Mouse (Mus musculus) right cerebral cortex, postnatal 25 days (tissue): ENCODE data around the gene Plekha6.

Experiments used
- DNase-seq: peaks from one replicate; pipeline ENCODE4 v3.0.0; 2022

Gene Plekha6

DNA sequence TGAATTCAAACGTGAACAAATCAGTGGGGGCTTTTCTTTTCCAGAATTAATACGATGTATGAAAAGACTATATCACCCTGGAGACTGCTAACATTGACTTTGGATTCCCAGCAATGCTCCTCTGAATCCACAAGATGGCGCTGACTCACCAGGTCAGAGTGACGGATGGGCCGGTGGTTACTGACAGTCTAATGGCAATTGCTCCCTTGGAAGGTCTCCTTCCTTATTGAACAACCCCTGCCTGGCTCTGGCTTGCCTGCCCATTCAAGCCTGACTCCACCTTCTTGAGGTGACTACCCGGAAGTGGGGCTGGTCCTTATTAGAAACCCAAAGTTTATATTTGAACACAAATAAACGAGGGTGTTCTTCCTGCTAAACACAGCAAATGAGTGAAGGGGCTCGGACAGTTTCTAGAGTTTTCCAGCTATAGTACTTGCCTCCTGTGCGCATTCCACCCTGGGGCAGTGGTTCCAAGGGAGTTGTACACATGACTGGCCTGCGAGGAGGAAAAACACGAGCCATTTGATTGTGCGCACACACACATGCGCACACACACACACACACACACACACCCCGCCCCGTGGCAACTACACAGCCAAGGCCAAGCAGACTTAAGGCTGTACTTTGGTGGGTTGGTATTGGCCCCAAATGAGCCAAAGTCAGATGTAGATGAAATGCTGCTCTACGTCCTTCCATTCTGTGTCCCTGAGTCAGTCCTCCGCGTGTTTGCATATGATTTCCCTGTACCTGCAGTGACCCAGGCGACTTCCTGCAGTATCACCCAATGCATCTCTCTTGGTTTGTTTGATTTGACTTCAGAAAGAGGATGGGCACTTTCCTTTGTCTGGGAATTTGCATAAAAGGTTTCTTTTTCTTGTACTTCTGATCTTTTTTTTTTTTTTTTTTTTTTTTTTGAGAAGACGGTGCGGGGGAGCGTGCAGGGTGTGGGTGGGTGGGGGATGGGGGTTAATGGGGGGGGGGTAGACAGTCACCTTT is 17.7 kb upstream of the Plekha6 start:
- DNase-seq, result peak; percentile 48

DNA sequence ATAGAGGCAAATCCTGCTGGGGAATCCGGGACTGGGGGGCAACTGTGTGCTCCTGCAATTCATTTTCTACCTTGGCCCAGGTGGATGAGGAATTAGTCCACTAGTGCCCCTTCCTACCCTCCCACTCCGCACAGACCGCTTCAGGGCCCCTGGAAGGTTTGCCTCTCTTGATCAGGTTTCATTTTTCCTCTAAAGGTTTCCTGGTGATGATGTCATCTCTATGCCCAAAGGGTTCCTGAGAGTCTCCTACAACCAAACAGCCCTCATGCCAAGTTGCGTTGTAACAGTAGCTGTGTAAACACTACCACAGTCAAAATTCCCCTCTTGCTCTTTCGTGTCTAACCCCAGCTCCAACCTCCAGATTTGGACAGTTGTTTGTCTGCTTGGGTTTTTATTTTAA is 16.7 kb upstream of the Plekha6 start:
- no peak for DNase-seq

DNA sequence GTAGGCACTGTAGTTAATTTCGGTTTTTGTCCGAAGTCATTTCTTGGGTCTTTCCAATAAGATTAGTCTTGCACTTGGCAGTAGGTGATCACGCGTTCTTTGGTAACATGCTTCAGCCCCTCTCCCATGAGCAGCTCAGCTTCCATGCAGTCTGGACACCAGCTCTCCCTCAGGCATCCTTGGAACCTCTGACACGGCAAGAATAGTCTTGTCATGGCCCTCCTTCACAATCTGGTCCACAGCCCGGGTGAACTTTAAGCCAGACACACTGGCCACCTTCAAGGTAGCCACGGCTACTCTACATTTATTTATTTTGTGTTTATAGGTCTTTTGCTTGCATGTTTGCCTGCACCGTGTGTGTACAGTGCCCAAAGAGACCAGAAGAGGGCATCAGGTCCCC is 15.9 kb upstream of the Plekha6 start:
- no peak for DNase-seq

DNA sequence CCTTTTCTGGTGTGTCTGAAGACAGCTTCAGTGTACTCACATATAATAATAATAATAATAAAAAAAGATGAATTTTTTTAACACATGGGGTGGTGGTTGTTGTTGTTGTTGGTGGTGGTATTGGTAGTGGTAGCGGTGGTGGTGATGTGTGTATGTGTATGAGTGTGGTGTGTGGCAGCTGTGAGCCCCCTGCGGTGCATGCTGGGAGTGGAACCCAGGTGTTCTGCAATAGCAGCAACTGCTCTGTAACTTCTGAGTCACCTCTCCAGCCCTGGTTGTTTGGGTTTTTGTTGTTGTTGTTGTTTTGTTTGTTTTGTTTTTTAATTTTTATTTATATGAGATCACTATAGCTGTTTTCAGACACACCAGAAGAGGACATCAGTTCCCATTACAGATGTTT is 13.5 kb upstream of the Plekha6 start:
- DNase-seq, result no peak

DNA sequence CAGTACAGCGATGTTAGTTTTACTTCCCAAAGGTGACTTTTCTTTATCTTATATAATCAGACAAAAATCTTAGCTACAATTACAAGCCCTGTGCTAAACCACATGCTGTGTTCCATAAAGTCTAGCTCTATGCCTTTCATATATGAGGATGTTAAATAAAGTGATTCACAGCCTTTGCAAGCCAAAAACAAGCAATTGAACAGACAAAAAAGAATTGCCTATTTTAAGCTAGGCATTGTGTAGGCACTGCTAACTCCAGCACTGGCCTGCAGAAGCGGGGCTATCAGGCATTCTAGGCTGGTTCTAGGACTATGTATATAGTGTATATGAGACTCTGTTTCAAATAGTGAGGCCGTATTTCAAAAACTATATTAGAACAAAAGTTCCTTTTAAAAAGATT is 11.8 kb upstream of the Plekha6 start:
- DNase-seq, result no peak

DNA sequence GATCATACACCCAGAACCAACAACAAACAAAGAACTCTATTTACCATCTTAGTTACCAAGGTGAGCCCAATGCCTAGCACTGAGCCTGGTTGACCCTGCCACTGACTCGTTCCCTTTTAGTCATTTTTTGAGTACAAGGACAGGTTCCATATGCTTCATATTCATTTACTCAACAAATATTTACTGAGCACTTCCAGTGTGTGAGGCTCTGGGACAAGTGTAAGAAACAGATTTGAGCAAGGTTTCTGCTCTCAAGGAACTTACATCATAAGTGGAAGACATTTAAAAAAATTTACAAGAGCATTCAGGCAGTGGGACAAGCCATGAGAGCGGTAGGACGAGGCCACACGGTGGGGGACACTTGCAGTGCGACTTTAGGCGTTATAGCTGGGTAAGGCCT is 8.7 kb upstream of the Plekha6 start:
- DNase-seq, result no peak

DNA sequence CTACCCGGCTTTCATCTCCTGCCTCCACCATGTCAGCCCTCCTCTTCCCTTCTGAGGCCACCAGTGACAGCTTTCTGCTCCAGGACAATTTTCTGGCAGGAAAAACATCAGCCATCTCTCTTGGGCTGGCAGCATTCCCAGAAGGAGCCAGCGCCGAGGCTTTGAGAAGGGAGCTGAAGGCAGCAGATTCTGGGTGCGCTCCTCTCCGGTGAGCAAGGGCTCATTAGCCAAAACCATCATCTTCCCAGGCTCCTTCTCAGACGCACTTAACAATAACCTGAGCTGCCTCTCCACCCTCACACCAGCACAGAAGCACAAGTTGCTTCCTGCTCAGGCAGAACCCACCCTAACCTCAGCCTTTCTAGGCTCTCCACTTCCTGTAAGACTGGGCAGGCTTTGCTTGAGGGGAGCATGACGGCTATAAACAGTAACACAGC is 4.9 kb upstream of the Plekha6 start:
- peak; percentile 70 for DNase-seq

DNA sequence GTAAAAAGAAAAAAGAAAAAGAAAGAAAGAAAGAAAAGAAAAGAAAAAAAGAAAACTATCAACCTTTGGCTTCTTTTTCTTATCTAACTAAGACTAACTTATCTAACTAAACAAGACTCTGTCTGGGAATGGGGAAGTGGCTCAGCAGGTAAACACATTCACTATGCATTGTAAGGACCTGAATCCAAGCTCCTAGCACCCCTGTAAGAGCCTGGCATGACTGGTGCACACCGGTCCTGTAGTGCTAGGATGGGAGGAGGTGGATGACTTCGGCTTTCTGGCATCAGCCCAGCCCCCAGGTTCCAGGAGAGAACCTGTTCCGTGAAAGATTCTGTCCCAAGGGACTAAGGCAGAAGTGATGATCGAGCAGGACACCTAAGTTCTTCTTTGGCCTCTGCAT is 2.5 kb upstream of the Plekha6 start:
- DNase-seq, result no peak

DNA sequence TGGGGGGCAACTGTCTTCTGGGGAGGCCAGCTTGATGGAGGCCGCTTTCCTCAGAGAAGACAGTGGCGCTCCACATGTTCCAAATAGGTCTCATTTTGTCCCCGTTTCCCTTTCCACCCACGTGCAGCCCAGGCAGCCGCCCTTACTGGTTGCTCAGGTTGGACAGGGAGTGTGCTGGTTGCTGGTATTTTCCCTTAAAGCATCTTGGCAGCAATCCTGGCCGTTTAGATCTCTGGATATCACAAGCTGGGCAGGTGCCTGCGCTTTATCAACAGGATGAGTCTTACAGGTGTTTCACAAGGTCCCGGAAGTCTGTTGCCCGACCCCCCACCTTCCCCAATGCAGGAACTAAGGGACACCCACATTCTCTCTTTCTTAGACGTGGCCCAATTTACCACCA is 2.0 kb upstream of the Plekha6 start:
- DNase-seq, result no peak

DNA sequence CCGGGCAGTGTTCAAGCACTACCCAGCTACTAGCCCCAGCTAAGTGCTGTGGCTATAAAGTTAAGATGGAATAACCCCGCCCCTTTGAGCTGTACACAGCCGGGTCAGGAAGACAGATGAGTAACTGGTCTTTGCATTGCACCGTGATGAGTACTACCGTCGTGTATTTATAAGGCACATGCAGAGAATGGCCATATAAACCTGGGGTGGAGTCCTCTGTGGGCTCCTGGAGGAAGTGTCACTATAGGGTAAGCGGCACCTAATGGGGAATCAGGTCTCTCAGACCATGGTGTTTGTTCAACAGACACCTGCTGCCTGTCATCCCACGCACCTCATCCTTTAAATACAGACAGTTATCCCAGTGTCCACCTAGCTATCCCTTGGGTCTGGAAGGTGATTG is 1.0 kb upstream of the Plekha6 start:
- DNase-seq, result no peak

DNA sequence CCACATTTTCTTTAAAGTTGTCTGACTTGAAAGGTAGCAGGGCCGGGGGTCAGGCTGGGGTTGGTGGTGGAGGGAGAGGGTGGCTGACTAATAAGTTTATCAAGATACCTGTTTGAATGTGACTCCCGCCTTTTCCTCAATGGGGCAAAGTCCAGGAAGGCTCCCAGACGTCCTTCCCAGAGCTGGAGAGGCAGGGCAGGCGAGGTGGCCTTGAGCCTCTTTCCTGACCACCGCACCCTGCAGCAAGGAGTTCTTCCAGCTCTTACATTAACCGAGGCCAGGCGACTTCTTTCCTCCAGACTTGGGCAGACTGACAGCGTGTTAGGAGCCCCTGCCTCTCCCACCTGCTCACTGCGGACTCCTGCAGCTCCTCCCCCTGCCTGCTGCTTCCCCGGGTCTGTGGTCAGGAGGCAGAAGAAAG is 591 bp downstream of the Plekha6 start:
- DNase-seq, result no peak

DNA sequence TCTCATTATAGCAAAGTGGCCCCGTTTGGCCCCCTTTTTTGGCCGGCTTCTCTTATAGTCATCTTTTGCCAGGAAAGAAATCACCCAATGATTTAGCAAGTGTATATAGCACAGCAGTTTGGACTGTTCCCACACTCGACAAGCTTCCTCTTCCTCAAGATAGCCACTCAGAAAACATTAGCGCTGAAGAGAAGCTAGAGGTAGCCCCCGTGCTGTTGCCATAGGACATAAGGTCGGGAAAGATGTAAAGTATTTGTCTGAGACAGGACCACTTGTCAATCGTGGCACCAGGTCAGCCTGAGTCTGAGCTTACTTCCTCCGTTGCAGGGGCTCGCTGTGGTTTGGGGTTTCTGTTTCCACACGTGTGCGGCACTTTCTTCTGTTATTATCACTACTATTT is 1.1 kb downstream of the Plekha6 start:
- no peak for DNase-seq

DNA sequence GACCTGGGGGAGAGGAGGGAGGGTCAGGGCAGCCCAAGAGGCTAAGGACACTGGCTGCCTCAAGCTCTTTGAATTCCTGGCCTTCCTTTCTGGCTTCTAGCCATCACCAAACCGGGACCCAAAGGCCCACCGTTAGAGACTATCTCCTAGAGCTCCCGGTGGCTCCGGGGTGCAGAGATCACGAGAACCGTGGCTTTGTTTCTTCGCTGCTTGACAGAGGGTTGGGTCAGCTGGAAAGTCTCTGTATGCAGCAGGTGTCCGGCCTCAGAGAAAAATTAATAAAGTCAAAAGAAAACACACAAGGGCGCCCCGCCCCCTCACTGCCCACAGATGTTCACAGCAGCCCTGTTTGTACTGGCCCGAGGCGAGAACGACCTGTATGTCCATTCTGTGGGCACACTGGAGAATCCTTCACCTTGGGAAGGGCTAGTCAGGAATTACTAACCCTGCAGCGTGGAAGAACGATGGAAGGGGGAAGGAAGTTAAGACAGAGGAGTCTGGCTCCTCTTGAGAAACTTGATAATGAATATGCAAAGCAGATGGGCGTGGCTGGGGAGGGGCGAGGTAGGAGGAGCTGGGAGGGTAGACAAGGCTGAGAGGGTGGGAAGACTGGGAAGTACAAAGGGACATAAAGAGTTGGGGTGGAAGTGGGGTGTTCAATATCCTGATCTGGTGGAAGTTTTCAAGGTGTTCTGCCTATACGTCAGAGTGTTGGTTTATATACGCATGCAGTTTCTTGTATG is 4.5 kb downstream of the Plekha6 start:
- no peak for DNase-seq

DNA sequence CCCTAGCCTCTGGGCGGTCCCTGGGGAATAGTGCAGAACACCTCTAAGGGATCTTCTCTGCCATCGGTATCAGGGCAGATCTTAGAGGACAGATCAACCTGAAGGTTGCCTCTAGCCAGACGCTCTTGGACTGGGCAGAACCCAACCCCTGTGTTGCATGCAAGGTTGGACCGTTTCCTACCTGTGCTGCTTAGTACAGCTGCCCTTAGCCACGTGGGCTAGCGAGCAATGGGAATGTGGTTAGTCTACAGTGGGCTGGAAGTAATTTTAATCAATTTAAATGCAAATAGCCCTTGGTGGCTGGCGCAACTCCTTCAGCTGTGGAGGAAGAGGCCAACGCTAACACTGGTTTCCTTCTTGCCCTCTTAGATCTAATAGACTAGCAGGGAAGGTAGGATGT is 6.2 kb downstream of the Plekha6 start:
- DNase-seq, result no peak

DNA sequence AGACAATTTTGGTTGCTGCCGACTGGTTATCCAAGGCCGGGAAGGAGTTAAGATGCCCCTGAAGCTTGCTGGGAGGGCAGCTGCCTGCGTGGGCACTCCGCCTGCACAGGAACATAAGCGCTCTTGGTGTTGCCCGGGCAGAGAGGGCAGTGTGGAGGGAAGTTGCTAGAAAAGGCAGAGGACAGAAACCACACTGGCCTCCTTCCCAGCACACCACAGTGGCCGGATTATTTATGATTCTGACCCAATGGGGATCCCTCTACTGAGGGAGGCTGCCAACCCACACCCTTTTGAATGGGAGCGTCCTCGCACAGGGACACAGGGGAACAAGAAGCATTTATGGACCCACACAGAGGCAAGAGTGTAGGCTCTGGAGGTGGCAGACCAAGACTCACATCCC is 7.3 kb downstream of the Plekha6 start:
- no peak for DNase-seq

DNA sequence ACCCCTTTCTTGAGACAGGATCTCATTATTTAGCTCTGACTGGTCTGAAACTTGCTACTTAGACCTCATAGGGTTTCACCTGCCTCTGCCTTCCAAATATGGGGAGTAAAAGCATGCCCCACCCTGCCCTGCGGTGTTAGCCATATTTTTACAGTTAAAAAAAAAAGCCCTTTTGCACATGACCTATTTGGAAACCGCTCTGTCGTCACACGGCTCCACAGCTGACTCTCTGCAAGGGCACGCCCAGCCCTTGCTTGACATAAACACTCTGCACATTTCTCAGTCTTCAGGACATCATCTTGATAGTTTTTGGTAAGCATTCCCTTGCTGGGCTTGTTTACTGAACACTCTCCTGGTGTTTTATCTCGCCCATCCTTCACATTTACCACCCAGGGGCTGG is 11.1 kb downstream of the Plekha6 start:
- no peak for DNase-seq

DNA sequence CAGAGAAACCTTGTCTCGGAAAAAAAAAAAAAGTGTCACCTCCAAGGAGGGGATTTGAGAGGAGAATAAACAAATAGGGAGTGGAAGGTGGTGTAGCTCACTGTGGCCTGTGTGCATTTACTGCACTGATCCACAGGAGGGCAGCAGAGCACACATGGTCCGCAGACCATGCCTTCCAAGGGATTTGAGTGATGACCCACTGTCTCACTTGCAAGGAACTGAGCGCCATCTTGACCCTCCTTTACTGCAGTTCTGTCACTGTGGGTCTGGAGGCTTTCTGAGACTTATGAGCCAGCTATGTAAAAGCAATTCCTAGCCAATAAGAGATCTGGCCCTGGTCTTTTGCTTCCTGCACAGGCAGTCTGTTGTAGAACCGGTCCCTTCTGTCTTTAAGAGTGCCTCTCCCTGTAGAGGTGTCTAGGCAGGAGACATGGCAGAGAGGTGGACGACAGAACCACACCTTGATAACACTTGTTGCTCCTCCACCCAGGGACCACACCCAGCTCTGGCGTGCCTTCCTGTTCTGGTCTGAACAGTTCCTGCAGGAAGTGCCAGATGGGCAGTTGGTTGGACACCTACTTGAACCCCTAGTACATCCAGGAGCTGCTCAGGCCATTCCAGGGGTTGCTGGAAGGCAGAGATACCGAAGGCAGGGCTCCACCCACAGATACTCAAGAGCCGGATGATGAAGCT is 13.6 kb downstream of the Plekha6 start:
- peak; percentile 56 for DNase-seq

DNA sequence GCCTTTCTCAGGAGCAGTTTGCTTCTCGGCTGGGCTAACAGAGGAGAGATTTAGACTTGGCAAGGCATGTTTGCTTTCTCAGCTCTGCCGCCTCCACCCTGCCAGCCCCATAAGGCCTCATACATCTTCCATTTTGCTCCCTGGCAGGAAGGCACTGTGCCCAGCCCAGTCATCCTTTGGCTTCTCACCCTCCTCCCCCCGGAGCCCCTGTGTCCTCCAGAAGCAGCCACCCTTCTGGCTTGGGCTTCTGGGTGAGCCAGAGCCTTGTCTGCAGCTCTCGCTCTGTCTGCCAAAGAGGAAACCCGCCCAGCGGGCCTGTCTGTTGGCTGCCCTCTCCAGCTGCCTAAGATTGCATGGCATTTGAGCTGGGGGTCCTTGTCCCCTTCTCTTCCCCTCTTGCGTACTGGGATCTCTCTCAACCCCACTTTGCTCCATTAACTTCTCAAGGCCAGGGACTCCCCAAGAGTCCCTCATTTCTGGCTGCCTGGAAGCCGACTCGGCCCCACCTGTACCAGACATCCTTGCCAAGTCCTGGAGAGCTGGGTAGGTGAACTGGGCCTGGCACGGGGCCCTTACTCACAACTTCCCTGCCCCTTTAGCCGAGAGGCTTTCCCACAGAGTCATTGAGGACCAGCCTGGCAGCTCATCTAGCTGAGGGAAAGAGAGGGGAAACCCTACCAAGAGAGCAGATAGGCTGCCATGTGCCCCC is 14.9 kb downstream of the Plekha6 start:
- peak; percentile 75 for DNase-seq

DNA sequence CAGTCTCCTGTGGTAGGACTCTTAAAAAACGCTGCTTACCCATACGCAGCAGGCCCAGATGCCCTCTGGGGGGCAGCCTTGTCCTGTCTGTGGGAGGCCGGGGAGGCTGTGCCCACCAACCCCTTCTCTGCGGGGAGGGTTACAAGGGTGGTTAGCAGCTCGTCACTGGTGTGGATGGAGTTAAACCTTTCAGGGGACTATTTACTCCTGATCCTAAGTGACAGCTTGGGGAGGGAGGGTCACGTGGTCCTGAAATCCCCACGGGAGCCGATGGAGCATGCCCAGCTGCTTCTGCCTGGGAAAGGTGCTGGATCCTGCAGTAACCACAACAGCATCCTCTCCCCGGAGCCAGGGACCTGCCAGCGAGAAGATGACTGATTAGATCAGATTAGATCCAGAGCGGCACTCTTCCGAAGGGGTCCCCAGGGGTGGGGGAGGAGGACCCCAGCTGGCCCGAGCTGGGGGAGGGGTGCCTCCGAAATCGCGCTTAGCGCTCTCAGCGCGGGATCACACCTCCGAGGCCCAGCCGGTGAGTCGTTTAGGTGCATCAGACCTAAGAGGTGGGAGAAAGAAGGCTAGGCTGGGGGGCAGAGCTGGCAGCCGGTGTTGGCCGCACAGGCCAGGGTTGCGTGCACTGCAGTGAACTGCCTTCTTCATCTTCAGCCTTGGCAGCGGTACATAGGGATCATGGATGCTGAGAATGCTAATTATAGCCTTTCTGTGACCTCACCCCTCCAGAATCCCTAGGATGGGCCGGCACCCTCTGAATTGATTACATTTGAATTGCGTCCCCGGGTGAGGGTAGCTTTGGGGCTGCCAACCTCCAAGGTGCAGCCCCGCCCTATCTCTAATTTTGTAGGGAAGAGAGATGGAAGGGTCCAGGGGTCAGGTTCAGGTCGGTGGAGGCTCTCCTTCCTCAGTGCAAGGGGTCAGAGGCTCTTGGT is 17.3 kb downstream of the Plekha6 start:
- peak; percentile 84 for DNase-seq

DNA sequence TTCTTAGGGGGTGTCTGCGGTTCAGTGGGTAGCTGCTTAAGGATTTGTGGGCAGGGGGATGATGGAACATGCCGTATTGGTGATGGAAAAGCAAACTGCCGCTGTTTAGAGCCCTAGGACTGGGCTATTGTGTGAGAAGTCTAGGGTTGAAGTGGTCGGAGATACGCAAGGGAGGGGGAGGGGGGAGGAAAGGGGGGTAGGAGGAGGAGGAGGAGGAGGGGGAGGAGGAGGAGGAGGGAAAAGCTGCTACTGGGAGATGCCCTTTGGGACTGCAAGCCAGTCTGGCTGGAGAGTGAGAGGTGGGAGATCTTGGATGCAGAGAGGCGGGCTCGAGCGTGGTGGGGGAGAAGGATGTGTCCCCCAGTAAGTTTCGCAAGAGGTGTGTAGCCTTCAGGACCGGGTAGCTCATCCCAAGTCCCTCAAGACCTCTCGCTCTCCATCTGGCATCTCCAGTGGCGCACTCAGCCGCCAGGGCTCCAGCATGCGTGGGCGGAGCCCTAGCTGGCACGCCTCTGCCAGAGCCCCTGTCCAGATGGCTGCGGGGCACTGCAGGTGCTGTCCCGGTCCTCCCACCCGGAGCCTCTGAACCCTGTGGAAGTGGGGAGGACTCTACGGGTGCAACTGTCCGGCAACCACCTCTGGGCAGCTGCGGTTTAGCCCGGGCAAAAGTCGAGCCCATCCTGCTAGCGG is 18.2 kb downstream of the Plekha6 start:
- DNase-seq, result peak; percentile 73

DNA sequence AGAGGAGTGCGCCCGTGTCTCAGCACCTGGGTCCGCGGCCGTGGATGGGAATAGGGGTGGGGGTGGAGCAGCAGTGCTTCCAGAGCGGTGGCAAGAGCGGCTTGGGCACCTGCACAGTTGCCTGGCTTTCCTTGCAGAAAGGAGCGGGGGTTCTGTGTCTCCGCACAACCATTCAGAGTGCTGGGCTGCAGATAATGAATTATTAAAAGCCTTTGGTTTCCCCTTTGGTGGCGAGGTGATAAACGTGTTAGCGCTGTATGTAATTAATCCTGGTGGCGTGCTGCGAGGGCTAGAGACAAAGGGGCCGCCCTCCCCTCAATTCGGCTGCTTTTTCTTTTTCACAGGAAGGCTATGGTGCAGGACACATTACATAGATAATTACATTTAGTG is 18.7 kb downstream of the Plekha6 start:
- no peak for DNase-seq
